Mouse (Mus musculus) liver, embryonic 16.5 days (tissue): ENCODE data around the gene Rnf213. TPM values are rescaled to one million over a fixed set of nuclear protein-coding genes. Genes with fewer than 3 reads are reported as not detected.
A peak's percentile ranks its signal among the peaks of the same experiment; 100 is the strongest.
"Not testable (repeated sequence)": the region's sequence is repeated elsewhere in the genome, so short reads cannot be mapped to it uniquely, and the experiment has no call there.

ENCODE experiments used
- ATAC-seq: fragments of 200-750 bp; cut with Nextera tagmentation; 2 replicates; pipeline ENCODE4 v1.8.0; 2017; ENCODE audit warnings: low read depth, mild to moderate bottlenecking, moderate number of reproducible peaks, moderate library complexity
- H3K27ac ChIP-seq: fragments of 300-500 bp; sonication (generic); 2 replicates; pipeline ENCODE4 v1.5.1; 2014; ENCODE audit warnings: mild to moderate bottlenecking, low read length
- H3K27me3 ChIP-seq: fragments of 300-500 bp; sonication (generic); 2 replicates; pipeline ENCODE4 v1.6.1; 2014; ENCODE audit warnings: low read depth, low read length, mixed read lengths; ENCODE audit not compliant: control insufficient read depth, insufficient read depth
- H3K36me3 ChIP-seq: fragments of 300-500 bp; sonication (generic); 2 replicates; pipeline ENCODE4 v1.6.1; 2014; ENCODE audit warnings: mild to moderate bottlenecking; ENCODE audit not compliant: control insufficient read depth, insufficient read depth
- H3K4me1 ChIP-seq: fragments of 300-500 bp; sonication (generic); 2 replicates; pipeline ENCODE4 v1.6.1; 2014; ENCODE audit warnings: low read depth, low read length, mixed read lengths; ENCODE audit not compliant: control insufficient read depth
- H3K4me2 ChIP-seq: fragments of 300-500 bp; sonication (generic); 2 replicates; pipeline ENCODE4 v1.6.1; 2014; ENCODE audit warnings: low read depth, low read length, mixed read lengths
- H3K4me3 ChIP-seq: fragments of 300-500 bp; sonication (generic); 2 replicates; pipeline ENCODE4 v1.5.1; 2014; ENCODE audit warnings: low read depth, mild to moderate bottlenecking, low read length
- H3K9ac ChIP-seq: fragments of 300-500 bp; sonication (generic); 2 replicates; pipeline ENCODE4 v1.6.1; 2014; ENCODE audit warnings: low read depth, low read length
- H3K9me3 ChIP-seq: fragments of 300-500 bp; sonication (generic); replicated peaks from 2 replicates; pipeline ENCODE4 v1.6.1; 2016; ENCODE audit warnings: low read length; ENCODE audit not compliant: control insufficient read depth
- WGBS: fragments of 180-500 bp; shearing (Covaris S2); extraction: QIAGEN DNeasy Blood & Tissue Kit; methylation state at CpG from one replicate; pipeline ENCODE4 v1.1.7; 2014; ENCODE audit not compliant: insufficient replicate concordance; 5-methylcytosine and 5-hydroxymethylcytosine counted together
- polyA plus RNA-seq: library from polyadenylated mRNA; unstranded; fragments of >200 nt; fragmentation: Nextera tagmentation; extraction: Ambion mirVana; gene quantifications from 2 replicates; pipeline ENCODE4 v1.2.1, GENCODE M21; 2015

The Rnf213 gene
- polyA plus RNA-seq, 1 experiment from 2014 or later, result 3.3 TPM

- H3K4me1 ChIP-seq, result peaks cover 4% of the 10 kb centered on the region; the same call in 1 of the 2 replicates
- H3K27me3 ChIP-seq, result peaks cover 10% of the 10 kb centered on the region
- no peaks in the 10 kb centered on the region for H3K9me3 ChIP-seq
- no peak overlapping the region for H3K9ac ChIP-seq
- no peak overlapping the region for H3K4me2 ChIP-seq
- no peak overlapping the region for H3K4me3 ChIP-seq
- WGBS, result 14% methylated on average over 4 of the region's 4 CpGs
- no peaks in the 10 kb centered on the region for H3K36me3 ChIP-seq
- H3K27ac ChIP-seq, result no peak overlapping the region
- ATAC-seq, result no peak
These were observed 8.0 kb upstream of the Rnf213 start for GRCm38 (mm10) chr11:119384904-119385303.

DNA sequence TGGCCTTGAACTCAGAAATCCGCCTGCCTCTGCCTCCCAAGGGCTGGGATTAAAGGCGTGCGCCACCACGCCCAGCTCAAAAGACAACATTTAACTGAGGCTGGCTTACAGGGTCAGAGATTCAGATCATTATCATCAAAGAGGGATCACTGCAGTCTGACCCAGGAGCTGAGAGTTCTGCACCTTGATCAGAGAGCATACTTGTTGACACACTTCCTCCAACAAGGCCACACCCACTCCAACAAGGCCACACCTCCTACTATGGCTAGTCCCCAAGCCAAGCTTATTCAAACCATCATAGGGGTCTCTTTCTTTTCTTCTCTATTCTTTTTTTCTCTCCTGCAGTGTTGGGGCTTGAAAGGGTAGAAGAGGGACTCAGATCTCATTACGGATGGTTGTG is 6.6 kb upstream of the Rnf213 start:
- ATAC-seq, result no peak
- Histone ChIP-seq H3K4me2 (no peak overlapping the region), H3K27ac (no peak overlapping the region), H3K9me3 (no peaks in the 10 kb centered on the region), H3K9ac (no peak overlapping the region), H3K4me3 (no peak overlapping the region), H3K36me3 (no peaks in the 10 kb centered on the region), H3K4me1 (peaks cover 11% of the 10 kb centered on the region), H3K27me3 (peaks cover 19% of the 10 kb centered on the region)
- WGBS, result 85% methylated on average over 5 of the region's 5 CpGs

DNA sequence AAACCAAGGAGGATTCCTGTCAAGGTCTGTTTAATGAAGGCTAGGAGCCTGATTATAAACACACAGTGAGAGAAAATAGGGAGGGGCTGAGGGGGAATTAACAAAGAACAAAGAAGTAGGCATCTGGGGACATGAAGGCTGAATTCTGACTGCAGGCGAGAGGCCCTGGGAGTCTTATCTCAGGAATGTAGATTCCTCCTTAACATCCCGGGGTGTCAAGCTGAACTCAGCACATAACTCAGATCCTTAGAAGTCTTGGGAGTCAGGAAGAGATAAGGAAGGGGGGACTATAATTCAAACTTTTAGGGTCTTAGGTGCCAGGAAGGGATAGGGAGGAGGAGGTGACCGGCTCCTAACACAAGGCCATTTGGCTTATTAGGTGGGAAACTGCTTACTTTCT is 5.6 kb upstream of the Rnf213 start:
- H3K27me3 ChIP-seq, result peaks cover 19% of the 10 kb centered on the region
- peaks cover 20% of the 10 kb centered on the region for H3K4me1 ChIP-seq
- not testable (repeated sequence) for H3K4me3 ChIP-seq, H3K27ac ChIP-seq, H3K4me2 ChIP-seq, H3K9me3 ChIP-seq, H3K36me3 ChIP-seq, H3K9ac ChIP-seq, ATAC-seq
- WGBS, result 18% methylated on average over 3 of the region's 3 CpGs

- peak overlapping the region; percentile 81 for H3K27ac ChIP-seq
- WGBS, result under 1% methylated on average over 35 of the region's 35 CpGs
- peak overlapping the region; percentile 66 for H3K9ac ChIP-seq
- H3K4me2 ChIP-seq, result peak overlapping the region; percentile 95
- no peaks in the 10 kb centered on the region for H3K9me3 ChIP-seq
- no peaks in the 10 kb centered on the region for H3K36me3 ChIP-seq
- peak overlapping the region; percentile 71 for H3K4me3 ChIP-seq
- H3K4me1 ChIP-seq, result peaks cover 33% of the 10 kb centered on the region
- H3K27me3 ChIP-seq, result peaks cover 19% of the 10 kb centered on the region
- ATAC-seq, result peak; percentile 31
These were observed 3.0 kb upstream of the Rnf213 start for GRCm38 (mm10) chr11:119389851-119390270.

DNA sequence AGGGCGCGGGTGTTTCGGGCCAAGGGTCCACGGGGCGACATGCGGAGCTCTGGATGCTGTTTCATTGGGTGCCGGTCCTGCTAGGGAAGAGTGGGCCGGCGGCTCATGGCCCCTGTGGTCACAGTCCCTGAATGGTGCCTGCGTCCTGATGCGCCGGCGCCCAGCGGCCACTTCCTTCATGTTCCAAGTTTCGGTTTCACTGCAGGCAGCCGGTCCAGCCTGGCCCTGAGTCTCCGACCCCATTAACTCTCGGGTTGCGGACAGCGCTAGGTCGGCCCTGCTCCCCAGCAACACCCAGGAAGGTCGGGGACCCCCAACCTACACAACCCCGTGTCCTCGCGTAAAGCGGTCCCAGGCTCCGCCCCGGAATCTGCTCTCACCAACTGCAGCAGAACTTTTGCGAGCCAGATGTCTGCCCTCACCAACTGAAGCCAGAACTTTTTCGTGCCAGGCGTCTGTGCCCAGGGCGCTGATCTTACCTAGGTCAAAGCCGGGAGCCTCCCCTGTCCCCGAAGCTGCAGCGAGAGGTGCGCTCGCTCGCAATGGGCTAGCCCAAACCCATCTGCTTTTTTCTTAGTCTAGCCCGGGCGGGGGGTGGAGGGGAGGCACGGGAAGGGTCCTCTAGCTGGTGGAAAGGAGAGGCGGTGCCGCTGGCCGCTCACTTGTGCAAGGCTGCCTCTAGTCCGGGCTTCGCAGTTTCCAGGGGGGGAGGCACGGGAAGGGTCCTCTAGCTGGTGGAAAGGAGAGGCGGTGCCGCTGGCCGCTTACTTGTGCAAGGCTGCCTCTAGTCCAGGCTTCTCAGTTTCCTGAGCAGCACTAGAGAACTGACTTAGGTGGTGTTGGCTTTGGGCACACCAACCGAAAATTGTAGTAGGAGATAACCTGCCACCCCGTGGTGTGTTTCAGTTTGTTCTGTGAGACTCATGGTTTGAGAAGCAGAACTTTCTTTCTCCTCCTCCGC is 2.3 kb upstream of the Rnf213 start:
- Histone ChIP-seq H3K9me3 (no peaks in the 10 kb centered on the region), H3K4me1 (peaks cover 33% of the 10 kb centered on the region), H3K4me3 (peak overlapping the region; percentile 71), H3K27me3 (peaks cover 19% of the 10 kb centered on the region), H3K36me3 (no peaks in the 10 kb centered on the region), H3K27ac (peak overlapping the region; percentile 81), H3K4me2 (peak overlapping the region; percentile 95), H3K9ac (peak overlapping the region; percentile 66)
- WGBS, result under 1% methylated on average over 53 of the region's 53 CpGs
- peak; percentile 11; the same call in 1 of the 2 replicates for ATAC-seq

- H3K36me3 ChIP-seq, result no peaks in the 10 kb centered on the region
- peak overlapping the region; percentile 95 for H3K4me2 ChIP-seq
- no peaks in the 10 kb centered on the region for H3K9me3 ChIP-seq
- ATAC-seq, result peak; percentile 17; the same call in 1 of the 2 replicates
- H3K4me1 ChIP-seq, result peaks cover 33% of the 10 kb centered on the region
- peak overlapping the region; percentile 61; the same call in 1 of the 2 replicates for H3K9ac ChIP-seq
- peak overlapping the region; percentile 75 for H3K4me3 ChIP-seq
- WGBS, result 13% methylated on average over 7 of the region's 7 CpGs
- peaks cover 19% of the 10 kb centered on the region for H3K27me3 ChIP-seq
- peak overlapping the region; percentile 75 for H3K27ac ChIP-seq
These were observed 1.4 kb upstream of the Rnf213 start for GRCm38 (mm10) chr11:119391386-119392000.

DNA sequence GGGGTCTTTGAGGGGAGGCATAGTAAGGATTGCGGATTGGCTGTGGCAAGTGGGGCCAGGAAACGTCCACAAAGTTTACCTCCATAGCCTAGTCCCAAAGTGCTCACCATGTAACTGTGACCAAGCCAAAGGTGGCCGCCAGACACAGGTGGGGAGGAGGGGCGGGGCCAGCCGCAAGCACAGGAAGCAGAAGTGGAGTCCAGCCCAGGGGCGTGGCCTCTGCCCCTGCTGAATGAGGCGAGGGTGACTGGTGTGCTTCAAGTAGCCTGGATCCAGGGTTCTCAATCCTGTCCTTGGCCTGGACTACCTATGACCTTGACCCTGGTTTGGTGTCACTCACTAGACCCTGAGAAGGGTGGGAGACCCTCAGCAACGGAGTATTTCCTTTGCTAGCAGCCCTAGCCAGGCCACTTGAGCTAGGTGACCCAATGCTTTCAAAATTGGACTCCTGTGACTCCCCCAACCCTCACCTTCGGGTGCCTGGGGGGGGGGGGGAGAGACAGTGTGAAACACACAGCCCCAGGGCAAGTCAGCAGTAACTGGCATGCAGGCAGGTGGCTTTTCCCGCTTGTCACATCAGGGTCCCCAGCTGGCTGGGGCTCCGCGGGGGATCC is 792 bp upstream of the Rnf213 start:
- peak; percentile 77 for ATAC-seq
- peak overlapping the region; percentile 75 for H3K27ac ChIP-seq
- no peaks in the 10 kb centered on the region for H3K36me3 ChIP-seq
- H3K4me1 ChIP-seq, result peaks cover 33% of the 10 kb centered on the region
- WGBS, result 6% methylated on average over 12 of the region's 12 CpGs
- H3K4me2 ChIP-seq, result peak overlapping the region; percentile 95
- peaks cover 19% of the 10 kb centered on the region for H3K27me3 ChIP-seq
- no peaks in the 10 kb centered on the region for H3K9me3 ChIP-seq
- H3K4me3 ChIP-seq, result peak overlapping the region; percentile 75
- H3K9ac ChIP-seq, result peak overlapping the region; percentile 61

GRCm38 (mm10) chr11:119393483-119393804 is 544 bp downstream of the Rnf213 start:
- peaks cover 19% of the 10 kb centered on the region for H3K27me3 ChIP-seq
- no peaks in the 10 kb centered on the region for H3K9me3 ChIP-seq
- H3K4me3 ChIP-seq, result peak overlapping the region; percentile 75
- peak overlapping the region; percentile 95 for H3K4me2 ChIP-seq
- peaks cover 33% of the 10 kb centered on the region for H3K4me1 ChIP-seq
- 13% methylated on average over 7 of the region's 7 CpGs for WGBS
- H3K36me3 ChIP-seq, result no peaks in the 10 kb centered on the region
- peak overlapping the region; percentile 67 for H3K27ac ChIP-seq
- H3K9ac ChIP-seq, result peak overlapping the region; percentile 73
- ATAC-seq, result no peak
